Mouse (Mus musculus): ENCODE results near the gene Cd86.

- no peak for TF ChIP-seq CTCF (IDR thresholded peaks at IDR 0.05; ENCODE audit: insufficient read depth, low read length)
- no peak for TF ChIP-seq POLR2A (IDR thresholded peaks at IDR 0.05; ENCODE audit: borderline replicate concordance, extremely low read depth, low read depth, low read length)
These were observed 52.2 kb downstream of the Cd86 start for GRCm38 (mm10) chr16:36613701-36614100.

All from lung, adult 2 months (tissue).